In genomic region chr3:139012352-139012751, GRCm38 (mm10) we compare ENCODE assay signal across 10 mouse cellular contexts.
A peak's percentile ranks its signal among the peaks of the same experiment; 100 is the strongest.
DNase-seq lines count a peak whose midpoint lies in the region; ATAC-seq and TF ChIP-seq lines count a peak whose summit lies in the region.
"Had no signal": no experiment of that assay in that cellular context is flagged by ENCODE, and none has a peak within 500 bp of the region (broad histone marks: within the 10 kb centered on the region; RNA-seq: fewer than 3 reads in every experiment).

No protein-coding gene starts in this region.

- no peaks in the 10 kb centered on the region for H3K9me3 ChIP-seq in hindbrain, postnatal 0 days (ENCODE audit: low read length)
- no peaks in the 10 kb centered on the region for H3K9me3 ChIP-seq in forebrain, embryonic 12.5 days
- H3K9me3 ChIP-seq: limb, embryonic 10.5 days had no signal

- DNase-seq in cerebellum, adult 11 months: peak; percentile 58
- DNase-seq in cerebellum, postnatal 10 days: no peak
- peak; percentile 16 for DNase-seq in liver, adult 2 months (ENCODE audit: extremely low read depth, low read depth, low spot score)
- no peak for DNase-seq in liver
- peak; percentile 85 for DNase-seq in cerebellum, adult 9-10 months
- DNase-seq in hindbrain, postnatal 0 days (ENCODE audit: low spot score): no peak
- DNase-seq: adrenal gland, postnatal 10 days had no signal

- no peaks in the 10 kb centered on the region for H3K27me3 ChIP-seq in liver, adult 2 months (ENCODE audit: control insufficient read depth, insufficient read depth, low read length)
- H3K27me3 ChIP-seq in hindbrain, postnatal 0 days (ENCODE audit: insufficient read depth, low read length): no peaks in the 10 kb centered on the region
- H3K27me3 ChIP-seq in forebrain, embryonic 12.5 days: no peaks in the 10 kb centered on the region

- H3K79me2 ChIP-seq in liver, adult 2 months (ENCODE audit: control insufficient read depth, insufficient read depth, low read length): no peaks in the 10 kb centered on the region

- no peak for TF ChIP-seq POLR2A in liver, adult 2 months (IDR thresholded peaks at IDR 0.05; ENCODE audit: extremely low read depth, insufficient read depth, low read length)

- no peak overlapping the region for H3K4me2 ChIP-seq in hindbrain, postnatal 0 days (ENCODE audit: low read depth, low read length)
- no peak overlapping the region for H3K4me2 ChIP-seq in forebrain, embryonic 12.5 days

- peak; percentile 51 for ATAC-seq in megakaryocyte-erythroid progenitor cell, adult 5-6 weeks (replicated peaks; ENCODE audit: low FRiP score, low TSS enrichment, poor library complexity, severe bottlenecking)
- ATAC-seq in hindbrain, postnatal 0 days: no peak
- ATAC-seq in forebrain, embryonic 12.5 days (ENCODE audit: low FRiP score): no peak

- H3K4me1 ChIP-seq in liver, adult 2 months (ENCODE audit: control insufficient read depth, insufficient read depth, low read length): no peaks in the 10 kb centered on the region
- no peaks in the 10 kb centered on the region for H3K4me1 ChIP-seq in hindbrain, postnatal 0 days (ENCODE audit: insufficient read depth, low read length)
- no peaks in the 10 kb centered on the region for H3K4me1 ChIP-seq in forebrain, embryonic 12.5 days
- H3K4me1 ChIP-seq: limb, embryonic 10.5 days had no signal

- H3K27ac ChIP-seq in liver, adult 2 months (replicated peaks; ENCODE audit: insufficient read depth, low read depth, low read length): no peak overlapping the region
- no peak overlapping the region for H3K27ac ChIP-seq in hindbrain, postnatal 0 days
- no peak overlapping the region for H3K27ac ChIP-seq in forebrain, embryonic 12.5 days
- H3K27ac ChIP-seq: limb, embryonic 10.5 days had no signal

- H3K36me3 ChIP-seq in liver, adult 2 months (ENCODE audit: control insufficient read depth, insufficient read depth, low read length): peaks cover 7% of the 10 kb centered on the region; the same call in 1 of the 2 replicates
- peaks cover 3% of the 10 kb centered on the region; the same call in 1 of the 2 replicates for H3K36me3 ChIP-seq in hindbrain, postnatal 0 days (ENCODE audit: insufficient read depth, low read length)
- 0 out of 2 replicates have a peak, but pooled peaks cover 4% of the 10 kb centered on the region for H3K36me3 ChIP-seq in forebrain, embryonic 12.5 days (replicated peaks)

- TF ChIP-seq CTCF in liver, adult 2 months (IDR thresholded peaks at IDR 0.05; ENCODE audit: low read depth, low read length): 0 out of 2 replicates have a peak, but pooled peaks have one; percentile 2
- no peak for TF ChIP-seq CTCF in hindbrain, postnatal 0 days (IDR thresholded peaks at IDR 0.05; ENCODE audit: low read depth)

- WGBS in liver, adult 2 months: 90% methylated on average over 9 of the region's 9 CpGs
- 84% methylated on average over 9 of the region's 9 CpGs for WGBS in hindbrain, postnatal 0 days
- WGBS in forebrain, embryonic 12.5 days: 89% methylated on average over 9 of the region's 9 CpGs

- no peak overlapping the region for H3K4me3 ChIP-seq in liver, adult 2 months (ENCODE audit: insufficient read depth, low read depth, low read length)
- no peak overlapping the region for H3K4me3 ChIP-seq in hindbrain, postnatal 0 days (ENCODE audit: low read length)
- no peak overlapping the region for H3K4me3 ChIP-seq in forebrain, embryonic 12.5 days (replicated peaks)
- H3K4me3 ChIP-seq: limb, embryonic 10.5 days had no signal

- H3K9ac ChIP-seq in liver, adult 2 months (ENCODE audit: low read depth, low read length): no peak overlapping the region
- H3K9ac ChIP-seq in hindbrain, postnatal 0 days (replicated peaks; ENCODE audit: low read length): no peak overlapping the region
- no peak overlapping the region for H3K9ac ChIP-seq in forebrain, embryonic 12.5 days

Comparison
In these comparisons a context has a peak if more than half of its experiments do, and no peak if none do; other contexts are left out.
1. DNase-seq: peak in cerebellum, adult 11 months (single experiment), liver, adult 2 months (single experiment) and cerebellum, adult 9-10 months (single experiment); none in cerebellum, postnatal 10 days (0 of 2), liver (single experiment) and hindbrain, postnatal 0 days (single experiment).